Mouse (Mus musculus) neural tube, embryonic 12.5 days (tissue): ENCODE measurements around the gene B4galnt2. TPM values are rescaled to one million over a fixed set of nuclear protein-coding genes. Genes with fewer than 3 reads are reported as not detected.

Experiments used
- ATAC-seq: fragments of 200-750 bp; cut with Nextera tagmentation; 2 replicates; pipeline ENCODE4 v1.8.0; 2017; ENCODE audit warnings: low read depth, mild to moderate bottlenecking, moderate TSS enrichment, moderate library complexity; ENCODE audit not compliant: low FRiP score
- H3K27ac ChIP-seq: fragments of 300-500 bp; sonication (generic); 2 replicates; pipeline ENCODE4 v1.5.1; 2016
- H3K27me3 ChIP-seq: fragments of 300-500 bp; sonication (generic); replicated peaks from 2 replicates; pipeline ENCODE4 v1.6.1; 2016; ENCODE audit warnings: mild to moderate bottlenecking
- H3K36me3 ChIP-seq: fragments of 300-500 bp; sonication (generic); 2 replicates; pipeline ENCODE4 v1.6.1; 2016; ENCODE audit warnings: mild to moderate bottlenecking
- H3K4me1 ChIP-seq: fragments of 300-500 bp; sonication (generic); 2 replicates; pipeline ENCODE4 v1.6.1; 2016
- H3K4me2 ChIP-seq: fragments of 300-500 bp; sonication (generic); replicated peaks from 2 replicates; pipeline ENCODE4 v1.6.1; 2016; ENCODE audit warnings: mild to moderate bottlenecking
- H3K4me3 ChIP-seq: fragments of 300-500 bp; sonication (generic); 2 replicates; pipeline ENCODE4 v1.5.1; 2016
- H3K9ac ChIP-seq: fragments of 300-500 bp; sonication (generic); 2 replicates; pipeline ENCODE4 v1.6.1; 2016; ENCODE audit warnings: mild to moderate bottlenecking
- H3K9me3 ChIP-seq: fragments of 300-500 bp; sonication (generic); 2 replicates; pipeline ENCODE4 v1.6.1; 2016; ENCODE audit warnings: mild to moderate bottlenecking
- WGBS: fragments of 180-500 bp; shearing (Covaris S2); methylation state at CpG from one replicate; pipeline ENCODE4 v1.1.7; 2016; 5-methylcytosine and 5-hydroxymethylcytosine counted together
- polyA plus RNA-seq: library from polyadenylated mRNA; unstranded; fragments of >200 nt; fragmentation: Nextera tagmentation; extraction: Ambion mirVana; gene quantifications from 2 replicates; pipeline ENCODE4 v1.2.1, GENCODE M21; 2016

Gene B4galnt2
- polyA plus RNA-seq, 1 experiment from 2014 or later: not detected

DNA sequence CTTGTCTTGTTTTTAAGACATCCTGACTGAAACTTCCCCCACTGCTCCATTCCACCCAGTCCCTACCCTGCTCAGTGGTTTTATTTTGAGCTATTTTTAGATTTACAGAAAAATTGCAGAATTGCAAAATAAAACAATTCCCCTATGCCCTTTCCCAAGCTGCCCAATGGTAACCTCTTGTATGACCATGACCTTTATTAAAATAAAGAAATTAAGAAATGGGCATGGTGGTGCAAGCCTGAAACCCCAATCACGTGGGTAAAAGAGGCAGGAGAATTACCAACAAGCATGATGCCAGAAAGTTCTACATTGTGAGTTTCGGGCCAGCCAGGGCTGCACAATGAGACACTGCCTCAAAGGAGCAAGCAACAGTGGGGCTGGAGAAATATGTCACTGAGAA lies 63.8 kb downstream of the B4galnt2 start:
- Histone ChIP-seq H3K9ac (no peak overlapping the region), H3K9me3 (no peaks in the 10 kb centered on the region), H3K4me2 (no peak overlapping the region), H3K27ac (no peak overlapping the region), H3K4me1 (no peaks in the 10 kb centered on the region), H3K36me3 (no peaks in the 10 kb centered on the region), H3K4me3 (no peak overlapping the region), H3K27me3 (no peaks in the 10 kb centered on the region)
- ATAC-seq: no peak
- WGBS: 74% methylated on average over 2 of the region's 2 CpGs

DNA sequence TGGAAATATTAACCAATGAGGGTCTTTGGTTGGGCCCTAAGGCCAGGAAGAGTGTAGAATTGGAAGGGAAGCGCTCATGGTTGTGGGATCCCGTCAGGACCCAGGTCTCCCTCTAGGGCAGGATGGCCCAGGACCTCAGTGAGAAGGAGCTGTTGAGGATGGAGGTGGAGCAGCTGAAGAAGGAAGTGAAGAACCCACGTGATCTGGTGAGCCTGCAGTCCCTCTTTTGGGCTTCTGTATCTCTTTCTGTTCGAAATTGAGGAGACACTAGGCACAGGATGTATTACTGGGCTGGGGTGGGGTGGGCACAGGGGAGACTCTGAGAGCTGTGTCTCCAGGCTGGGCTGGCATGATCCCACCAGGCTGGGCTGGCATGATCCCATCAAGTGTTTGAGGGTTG lies 69.8 kb downstream of the B4galnt2 start:
- Histone ChIP-seq H3K27me3 (peaks cover 3% of the 10 kb centered on the region; the same call in 1 of the 2 replicates), H3K4me2 (no peak overlapping the region), H3K27ac (no peak overlapping the region), H3K4me3 (no peak overlapping the region), H3K36me3 (no peaks in the 10 kb centered on the region), H3K9ac (no peak overlapping the region), H3K4me1 (no peaks in the 10 kb centered on the region), H3K9me3 (no peaks in the 10 kb centered on the region)
- ATAC-seq: no peak
- 74% methylated on average over 4 of the region's 4 CpGs for WGBS

DNA sequence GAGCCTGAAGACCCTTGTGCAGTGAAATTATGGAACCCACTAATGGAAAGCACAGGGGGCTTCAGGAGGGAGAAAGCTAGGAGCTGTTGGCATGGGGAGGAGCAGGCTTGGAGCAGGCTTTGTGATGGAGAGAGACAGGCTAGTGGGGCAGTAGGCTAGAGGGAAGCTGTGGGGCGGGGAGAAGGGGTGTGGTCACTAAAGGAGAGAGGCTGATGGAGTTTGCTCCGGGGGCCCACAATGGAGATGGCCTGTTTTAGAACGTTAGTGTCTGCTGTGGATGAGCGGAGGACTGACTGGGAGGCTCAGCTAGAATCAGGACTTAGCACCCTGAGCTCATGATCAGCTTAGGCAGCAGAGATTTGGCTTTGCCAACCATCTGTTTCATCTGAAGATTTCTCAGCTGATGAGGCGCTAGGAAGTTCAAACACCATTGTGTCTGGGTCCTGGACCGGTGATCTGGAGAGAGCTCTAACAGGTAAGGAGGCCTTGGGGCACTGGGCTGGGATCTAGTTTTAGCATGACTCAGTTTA lies 71.2 kb downstream of the B4galnt2 start:
- Histone ChIP-seq H3K4me1 (no peaks in the 10 kb centered on the region), H3K9ac (no peak overlapping the region), H3K36me3 (no peaks in the 10 kb centered on the region), H3K27me3 (peaks cover 3% of the 10 kb centered on the region; the same call in 1 of the 2 replicates), H3K4me2 (no peak overlapping the region), H3K9me3 (no peaks in the 10 kb centered on the region), H3K4me3 (no peak overlapping the region), H3K27ac (no peak overlapping the region)
- no peak for ATAC-seq
- WGBS: 53% methylated on average over 6 of the region's 6 CpGs

DNA sequence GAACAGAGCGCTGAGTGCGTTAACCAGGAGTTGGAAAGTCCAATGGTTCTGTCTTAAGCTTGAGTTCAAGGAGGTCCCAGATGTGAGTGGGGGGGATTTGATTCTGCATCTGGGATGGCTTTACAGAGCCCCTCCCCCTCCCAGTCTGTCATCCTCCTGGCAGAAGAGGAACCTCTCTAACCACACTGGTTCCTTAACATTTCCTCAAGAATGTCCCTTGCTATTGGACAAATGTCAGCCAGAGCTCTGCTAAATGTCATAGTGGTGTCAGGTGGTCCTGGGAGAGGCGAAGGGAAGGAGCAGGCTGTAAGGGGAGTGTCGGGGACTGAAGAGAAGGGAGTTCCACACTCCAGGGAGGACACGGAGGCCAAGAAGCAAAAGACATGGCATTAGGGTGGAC lies 71.7 kb downstream of the B4galnt2 start:
- Histone ChIP-seq H3K9me3 (no peaks in the 10 kb centered on the region), H3K36me3 (no peaks in the 10 kb centered on the region), H3K27ac (no peak overlapping the region), H3K27me3 (peaks cover 3% of the 10 kb centered on the region; the same call in 1 of the 2 replicates), H3K4me3 (no peak overlapping the region), H3K9ac (no peak overlapping the region), H3K4me2 (no peak overlapping the region), H3K4me1 (no peaks in the 10 kb centered on the region)
- 75% methylated on average over 5 of the region's 5 CpGs for WGBS
- ATAC-seq: no peak

DNA sequence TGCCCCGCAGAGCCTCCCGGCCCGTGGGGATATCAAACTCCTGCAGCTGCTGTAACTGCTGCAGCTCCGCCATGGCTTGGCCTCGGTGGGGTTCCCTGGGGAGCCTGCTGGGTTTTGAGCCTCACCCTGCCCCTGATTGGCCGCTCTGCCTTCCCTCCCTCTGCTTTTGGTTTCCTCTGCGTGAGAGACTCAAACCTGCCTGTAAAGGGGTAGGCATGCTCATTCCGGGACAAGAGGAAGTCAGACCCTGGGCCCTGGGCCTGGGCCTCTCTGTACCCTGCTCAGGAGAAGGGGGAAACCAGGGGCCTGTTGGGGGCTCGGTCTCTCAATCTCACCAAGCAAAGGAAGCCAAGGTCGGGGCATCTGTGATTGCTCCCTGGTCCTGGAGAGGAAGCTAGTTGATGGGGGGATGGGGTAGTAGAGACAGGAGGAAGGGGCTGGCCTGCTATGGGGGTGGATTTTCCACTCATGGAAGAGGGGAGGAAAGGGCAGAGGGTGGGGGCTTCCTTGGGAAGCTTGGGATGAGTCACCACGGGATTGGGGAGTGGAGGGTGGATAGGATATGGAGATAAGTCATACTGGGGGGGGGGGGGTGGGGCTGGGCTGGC lies 72.5 kb downstream of the B4galnt2 start, which contains the start of gene Abi3:
TSS of gene Abi3 (minus strand) at position 403 of the 608 bp plus-strand sequence.
- peaks cover 8% of the 10 kb centered on the region for H3K27me3 ChIP-seq
- no peaks in the 10 kb centered on the region for H3K9me3 ChIP-seq
- 12% methylated on average over 11 of the region's 11 CpGs for WGBS
- H3K4me3 ChIP-seq: no peak within 1 kb of the TSS
- no peaks in the 10 kb centered on the region for H3K36me3 ChIP-seq
- H3K9ac ChIP-seq: no peak within 1 kb of the TSS
- H3K27ac ChIP-seq: no peak within 1 kb of the TSS
- no peaks in the 10 kb centered on the region for H3K4me1 ChIP-seq
- no peak for ATAC-seq
- peak within 1 kb of the TSS; percentile 22; the same call in 1 of the 2 replicates for H3K4me2 ChIP-seq

DNA sequence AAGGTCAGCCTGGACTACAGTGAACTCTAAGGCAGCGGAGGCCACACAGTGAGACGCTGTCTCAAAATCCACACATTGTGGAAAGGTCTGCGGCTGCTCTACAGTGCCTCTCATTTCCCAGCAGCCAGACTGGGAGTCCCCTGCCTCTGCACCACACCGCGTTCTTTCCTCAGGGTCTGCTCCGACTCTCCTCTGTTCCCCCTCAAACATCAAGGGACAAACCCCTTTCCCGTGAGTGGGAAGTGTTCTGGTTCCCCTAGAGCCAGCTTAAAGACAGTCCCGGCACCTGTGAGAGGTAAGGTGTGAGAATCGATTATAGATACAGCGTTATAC lies 73.2 kb downstream of the B4galnt2 start:
- H3K4me1 ChIP-seq: no peaks in the 10 kb centered on the region
- no peak overlapping the region for H3K27ac ChIP-seq
- no peak for ATAC-seq
- H3K36me3 ChIP-seq: no peaks in the 10 kb centered on the region
- peak overlapping the region; percentile 22; the same call in 1 of the 2 replicates for H3K4me2 ChIP-seq
- H3K9ac ChIP-seq: no peak overlapping the region
- no peak overlapping the region for H3K4me3 ChIP-seq
- H3K9me3 ChIP-seq: no peaks in the 10 kb centered on the region
- WGBS: 61% methylated on average over 10 of the region's 10 CpGs
- H3K27me3 ChIP-seq: peaks cover 14% of the 10 kb centered on the region

DNA sequence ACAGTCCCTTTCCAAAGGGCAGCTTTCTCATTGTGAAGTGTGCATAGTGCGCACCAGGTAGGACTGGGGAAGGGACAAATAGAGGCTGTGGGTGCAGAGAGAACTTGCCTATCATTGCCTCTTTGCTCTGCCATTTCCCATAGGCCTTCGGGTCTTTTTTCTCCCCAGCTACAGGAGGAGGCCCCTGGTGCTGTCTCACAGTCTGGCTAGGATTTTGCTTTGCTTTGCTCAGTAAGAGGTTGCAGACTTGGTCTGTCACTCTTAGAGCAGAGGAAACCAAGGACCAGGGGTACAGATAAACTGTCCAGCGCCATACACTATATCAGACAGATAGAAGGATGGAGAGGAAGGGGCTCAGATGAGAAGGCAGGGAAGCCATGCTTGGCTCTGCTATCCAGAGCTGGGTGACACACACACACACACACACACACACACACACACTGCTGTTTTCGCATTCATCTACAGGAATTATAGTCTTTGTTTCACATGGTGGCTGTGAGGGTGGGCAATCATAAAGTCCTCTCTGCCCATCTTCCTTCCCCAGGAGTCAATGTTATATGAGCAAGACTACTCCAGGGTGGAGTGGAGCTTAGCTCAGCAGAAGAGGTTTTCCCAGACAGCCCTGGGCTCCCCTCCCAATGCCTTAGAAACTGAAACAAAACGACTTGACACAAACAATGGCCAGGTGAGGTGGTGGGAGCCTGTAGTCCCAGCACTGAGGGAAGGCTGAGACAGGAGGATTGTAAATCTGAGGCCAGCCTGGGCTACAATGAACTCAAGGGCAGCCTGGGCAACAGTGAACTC lies 73.8 kb downstream of the B4galnt2 start:
- Histone ChIP-seq H3K27ac (no peak overlapping the region), H3K9ac (no peak overlapping the region), H3K4me1 (no peaks in the 10 kb centered on the region), H3K36me3 (no peaks in the 10 kb centered on the region), H3K4me2 (no peak overlapping the region), H3K27me3 (peaks cover 20% of the 10 kb centered on the region), H3K9me3 (no peaks in the 10 kb centered on the region), H3K4me3 (no peak overlapping the region)
- no peak for ATAC-seq
- WGBS: 73% methylated on average over 5 of the region's 5 CpGs

DNA sequence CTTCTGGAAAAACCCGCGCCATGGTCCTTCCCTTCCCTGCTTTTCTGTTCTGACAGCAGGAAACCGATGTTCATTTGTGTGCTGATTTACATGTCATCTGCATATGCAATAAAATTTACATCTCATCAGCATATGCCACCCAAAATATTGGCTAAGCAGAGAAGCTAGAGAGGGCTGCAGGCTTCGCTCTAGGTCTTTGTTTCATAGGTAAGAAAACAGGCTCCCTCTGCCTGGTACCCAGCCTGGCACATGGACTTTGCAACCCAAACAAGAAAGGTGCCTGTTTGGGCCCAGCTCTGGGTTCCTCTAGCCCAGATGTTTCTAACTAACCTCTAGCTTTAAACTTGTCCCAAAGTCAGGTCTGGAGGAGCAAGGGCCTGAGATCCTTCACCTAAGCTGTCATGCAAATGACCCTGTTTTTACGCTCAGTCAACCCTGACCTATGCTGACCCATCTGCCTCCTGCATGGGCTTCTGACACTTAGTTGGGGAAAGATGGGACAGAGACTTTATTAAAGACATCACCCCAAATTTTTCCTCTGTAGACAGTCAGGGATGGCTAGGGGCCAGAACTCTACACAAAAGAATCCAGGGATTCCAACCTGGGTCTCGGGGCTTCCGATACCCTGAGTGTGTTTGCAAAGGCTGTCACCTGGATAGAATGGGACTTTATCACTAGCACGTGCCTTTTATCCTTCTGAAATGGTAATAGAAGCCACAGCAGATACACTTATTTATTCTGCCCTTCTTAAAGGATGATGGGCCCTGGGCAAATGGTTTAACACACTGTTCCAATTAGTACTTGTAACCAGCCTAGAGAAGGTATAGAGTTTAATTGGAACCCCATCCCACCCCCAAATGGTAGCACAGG lies 75.5 kb downstream of the B4galnt2 start:
- Histone ChIP-seq H3K27me3 (peaks cover 36% of the 10 kb centered on the region), H3K36me3 (no peaks in the 10 kb centered on the region), H3K9me3 (no peaks in the 10 kb centered on the region), H3K9ac (no peak overlapping the region), H3K4me2 (no peak overlapping the region), H3K4me1 (peaks cover 2% of the 10 kb centered on the region), H3K27ac (no peak overlapping the region), H3K4me3 (no peak overlapping the region)
- WGBS: 72% methylated on average over 8 of the region's 8 CpGs
- no peak for ATAC-seq

DNA sequence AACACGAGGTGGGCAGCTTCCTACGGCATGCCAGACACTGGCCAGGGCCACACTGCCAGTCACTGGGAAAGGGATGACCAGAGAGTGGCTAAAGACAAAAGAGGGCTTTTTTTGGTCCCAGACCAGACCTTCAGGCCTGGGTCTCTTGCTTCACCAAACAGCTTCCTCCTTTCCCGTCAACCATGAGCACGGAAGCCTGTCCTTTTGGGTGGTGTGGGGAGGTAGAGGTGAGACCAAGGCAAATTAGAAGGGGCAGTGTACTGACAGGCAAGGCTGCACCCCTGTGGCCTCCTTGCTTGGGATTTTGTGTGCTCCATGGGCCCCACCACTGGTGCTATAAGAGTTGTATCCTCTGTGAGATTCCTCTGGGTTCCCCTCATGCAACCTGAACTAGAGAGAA lies 76.1 kb downstream of the B4galnt2 start:
- Histone ChIP-seq H3K27me3 (peaks cover 43% of the 10 kb centered on the region), H3K9me3 (no peaks in the 10 kb centered on the region), H3K27ac (no peak overlapping the region), H3K4me3 (no peak overlapping the region), H3K4me2 (no peak overlapping the region), H3K36me3 (no peaks in the 10 kb centered on the region), H3K4me1 (peaks cover 7% of the 10 kb centered on the region), H3K9ac (no peak overlapping the region)
- 77% methylated on average over 4 of the region's 4 CpGs for WGBS
- ATAC-seq: no peak

DNA sequence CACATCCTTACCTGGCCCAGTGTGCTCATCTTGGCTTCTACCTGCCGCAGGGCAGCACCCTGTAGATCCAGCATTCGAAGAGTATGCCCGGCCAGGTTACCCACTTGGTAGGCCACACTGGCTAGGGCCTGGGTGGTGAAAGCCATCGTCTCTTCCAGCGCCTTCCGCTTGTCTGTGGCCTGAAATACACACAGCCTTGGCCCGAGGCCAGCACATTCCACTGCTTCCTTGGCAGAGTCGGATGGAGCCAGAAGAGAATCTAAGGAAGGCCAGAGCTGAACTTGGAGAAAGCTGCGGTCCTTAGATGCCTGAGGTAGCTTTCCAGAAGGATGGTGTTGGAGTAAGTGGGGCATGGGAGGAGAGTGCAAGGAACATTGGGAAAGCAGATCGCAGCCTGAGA lies 77.6 kb downstream of the B4galnt2 start, which contains the start of gene Gngt2:
TSS of gene Gngt2 (plus strand) at position 158 of the 400 bp plus-strand sequence.
- no peak for ATAC-seq
- peaks cover 58% of the 10 kb centered on the region for H3K27me3 ChIP-seq

DNA sequence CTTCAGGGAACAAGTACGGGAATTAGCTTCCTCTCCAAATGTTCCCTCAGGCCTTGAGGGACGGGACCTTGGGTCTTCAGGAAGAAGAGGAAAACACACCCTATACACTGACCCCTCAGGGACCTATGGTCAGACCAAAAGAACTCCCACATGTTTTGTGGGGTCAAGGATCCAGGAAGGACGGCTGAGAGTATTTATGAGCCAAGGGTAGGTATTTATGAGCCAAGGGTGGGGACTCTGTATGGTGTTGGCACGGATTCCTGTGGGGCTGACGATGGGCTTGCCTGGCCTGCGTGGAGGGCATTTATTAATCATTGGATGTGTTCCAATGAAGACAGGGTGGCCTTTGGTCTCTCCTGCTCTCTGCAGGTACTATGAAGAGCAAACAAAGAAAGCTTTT lies 78.3 kb downstream of the B4galnt2 start:
- peaks cover 61% of the 10 kb centered on the region for H3K27me3 ChIP-seq

More for the DNA sequence above, 77.6 kb downstream of the B4galnt2 start, which contains the start of gene Gngt2:
- no peak within 1 kb of the TSS for H3K4me3 ChIP-seq
- H3K36me3 ChIP-seq: no peaks in the 10 kb centered on the region
- no peak within 1 kb of the TSS for H3K27ac ChIP-seq
- no peak within 1 kb of the TSS for H3K4me2 ChIP-seq
- H3K9ac ChIP-seq: no peak within 1 kb of the TSS
- peaks cover 7% of the 10 kb centered on the region for H3K4me1 ChIP-seq
- no peaks in the 10 kb centered on the region for H3K9me3 ChIP-seq
- 79% methylated on average over 10 of the region's 10 CpGs for WGBS

DNA sequence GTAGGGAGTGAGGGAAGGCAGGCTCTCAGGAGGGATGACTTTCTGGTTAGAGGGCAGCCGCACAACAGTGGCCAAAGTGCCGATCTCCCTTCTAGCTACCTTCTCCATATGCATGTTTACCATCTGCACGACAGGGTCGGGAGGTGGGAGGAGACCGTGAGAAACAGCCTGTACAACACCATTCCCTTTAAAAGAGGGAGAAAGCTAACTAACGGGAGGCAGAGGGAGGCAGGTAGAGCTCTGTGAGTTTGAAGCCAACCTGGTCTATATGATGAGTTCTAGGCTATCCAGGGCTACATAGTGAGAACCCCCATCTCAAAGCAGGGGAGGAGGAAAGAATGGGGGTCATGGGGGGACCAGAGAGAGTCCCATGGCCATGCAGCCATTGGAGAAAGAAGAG lies 78.9 kb downstream of the B4galnt2 start:
- H3K27ac ChIP-seq: no peak overlapping the region
- no peak overlapping the region for H3K4me2 ChIP-seq
- H3K4me1 ChIP-seq: peaks cover 16% of the 10 kb centered on the region
- no peak overlapping the region for H3K9ac ChIP-seq
- WGBS: 40% methylated on average over 6 of the region's 6 CpGs
- H3K36me3 ChIP-seq: no peaks in the 10 kb centered on the region
- no peak overlapping the region for H3K4me3 ChIP-seq
- ATAC-seq: no peak
- peaks cover 67% of the 10 kb centered on the region for H3K27me3 ChIP-seq
- H3K9me3 ChIP-seq: no peaks in the 10 kb centered on the region

More for the DNA sequence above, 78.3 kb downstream of the B4galnt2 start:
- no peak overlapping the region for H3K27ac ChIP-seq
- no peaks in the 10 kb centered on the region for H3K36me3 ChIP-seq
- no peak overlapping the region for H3K4me2 ChIP-seq
- no peak overlapping the region for H3K4me3 ChIP-seq
- WGBS: 57% methylated on average over 6 of the region's 6 CpGs
- ATAC-seq: no peak
- H3K9ac ChIP-seq: no peak overlapping the region
- no peaks in the 10 kb centered on the region for H3K9me3 ChIP-seq
- peaks cover 10% of the 10 kb centered on the region for H3K4me1 ChIP-seq
